Mouse (Mus musculus) CH12.LX (cell line): Measurements from ENCODE around the gene Vmn1r202. TPM values are rescaled to one million over a fixed set of nuclear protein-coding genes. Genes with fewer than 3 reads are reported as not detected.

Source experiments
- DNase-seq: peaks from one replicate; pipeline ENCODE4 v3.0.0-alpha.2; 2013; ENCODE audit errors: extremely low read depth
- H3K27ac ChIP-seq: 2 replicates; pipeline ENCODE4 v1.5.1; 2012; ENCODE audit warnings: low read depth, mild to moderate bottlenecking, control low read depth, moderate library complexity; ENCODE audit not compliant: insufficient read depth
- H3K27me3 ChIP-seq: replicated peaks from 2 replicates; pipeline ENCODE3; 2012; ENCODE audit warnings: inconsistent platforms
- H3K36me3 ChIP-seq, 2 experiments: replicated peaks in 1 of 2; 2 replicates each; pipeline versions ENCODE3 to v1.6.1; 2012; ENCODE audit warnings: inconsistent platforms in 1 of 2, low read length in 1 of 2, mild to moderate bottlenecking in 1 of 2, mixed read lengths in 1 of 2, moderate library complexity in 1 of 2; ENCODE audit not compliant: control insufficient read depth in 1 of 2, insufficient read depth in 1 of 2
- H3K4me1 ChIP-seq, 2 experiments: 2 replicates each; pipeline ENCODE4 v1.6.1; 2012; ENCODE audit warnings: inconsistent platforms in 1 of 2, moderate library complexity in 1 of 2; ENCODE audit not compliant: insufficient read depth in 2 of 2, control insufficient read depth in 1 of 2
- H3K4me2 ChIP-seq: 2 replicates; pipeline ENCODE4 v1.6.1; 2012; ENCODE audit warnings: low read depth, mild to moderate bottlenecking, control low read depth; ENCODE audit not compliant: poor library complexity, insufficient read depth, severe bottlenecking
- H3K4me3 ChIP-seq, 3 experiments: fragments of 150-350 bp in 1 of 3; sonication (generic) in 1 of 3; replicated peaks in 1 of 3; 2 replicates each; pipeline versions ENCODE3 to v1.5.1; 2011 to 2012; ENCODE audit warnings: low read depth in 2 of 3, low read length in 2 of 3, mild to moderate bottlenecking in 2 of 3, moderate library complexity in 2 of 3, control low read depth in 1 of 3, improper control_type of control experiment in 1 of 3, inconsistent platforms in 1 of 3, mixed read lengths in 1 of 3; ENCODE audit not compliant: poor library complexity in 1 of 3
- H3K79me2 ChIP-seq: replicated peaks from 2 replicates; pipeline ENCODE4 v1.6.1; 2012; ENCODE audit warnings: mild to moderate bottlenecking, moderate library complexity; ENCODE audit not compliant: control insufficient read depth, poor library complexity, insufficient read depth, severe bottlenecking; ENCODE audit errors: extremely low read depth
- H3K9ac ChIP-seq: 2 replicates; pipeline ENCODE4 v1.6.1; 2012; ENCODE audit warnings: low read depth, mild to moderate bottlenecking, control low read depth, moderate library complexity; ENCODE audit not compliant: insufficient read depth
- H3K9me3 ChIP-seq: replicated peaks from 2 replicates; pipeline ENCODE3; 2012; ENCODE audit warnings: low read length, inconsistent platforms, mixed read lengths
- BHLHE40 ChIP-seq: IDR thresholded peaks from 2 replicates; pipeline ENCODE4 v1.6.1; 2011; ENCODE audit warnings: mild to moderate bottlenecking, low read depth, low read length, improper control_type of control experiment
- E2F4 ChIP-seq: IDR thresholded peaks from 2 replicates; pipeline ENCODE4 v1.6.1; 2011; ENCODE audit warnings: low read depth, low read length, improper control_type of control experiment; ENCODE audit not compliant: insufficient replicate concordance
- ELF1 ChIP-seq: IDR thresholded peaks from 2 replicates; pipeline ENCODE4 v1.6.1; 2014; ENCODE audit warnings: low read depth, mild to moderate bottlenecking, inconsistent platforms, low read length, improper control_type of control experiment
- EP300 ChIP-seq: IDR thresholded peaks from 2 replicates; pipeline ENCODE4 v1.6.1; 2011; ENCODE audit warnings: low read length, improper control_type of control experiment
- ETS1 ChIP-seq: conservative IDR thresholded peaks from 2 replicates; pipeline ENCODE4 v1.6.1; 2012; ENCODE audit warnings: low read depth, mild to moderate bottlenecking, inconsistent platforms, low read length, improper control_type of control experiment, moderate library complexity
- GABPA ChIP-seq: IDR thresholded peaks from 2 replicates; pipeline ENCODE4 v1.6.1; 2012; ENCODE audit warnings: low read depth, low read length, improper control_type of control experiment, inconsistent platforms; ENCODE audit not compliant: insufficient replicate concordance
- JUN ChIP-seq: IDR thresholded peaks from 2 replicates; pipeline ENCODE4 v1.6.1; 2011; ENCODE audit warnings: low read depth, mild to moderate bottlenecking, low read length, improper control_type of control experiment, moderate library complexity; ENCODE audit not compliant: insufficient read depth
- JUND ChIP-seq: conservative IDR thresholded peaks from 2 replicates; pipeline ENCODE4 v1.6.1; 2011; ENCODE audit warnings: low read depth, low read length, improper control_type of control experiment
- MAZ ChIP-seq: IDR thresholded peaks from 2 replicates; pipeline ENCODE4 v1.6.1; 2012; ENCODE audit warnings: low read depth, mild to moderate bottlenecking, inconsistent platforms, low read length, improper control_type of control experiment, moderate library complexity
- NELFE ChIP-seq: IDR thresholded peaks from 2 replicates; pipeline ENCODE4 v1.6.1; 2011; ENCODE audit warnings: low read depth, low read length, improper control_type of control experiment
- PAX5 ChIP-seq: IDR thresholded peaks from 2 replicates; pipeline ENCODE4 v1.6.1; 2012; ENCODE audit warnings: low read length, inconsistent platforms, mixed read lengths
- POLR2A ChIP-seq: IDR thresholded peaks from 2 replicates; pipeline ENCODE4 v1.6.1; 2011; ENCODE audit warnings: low read depth, mild to moderate bottlenecking, improper control_type of control experiment, low read length
- USF1 ChIP-seq: IDR thresholded peaks from 2 replicates; pipeline ENCODE4 v1.6.1; 2014; ENCODE audit warnings: low read depth, mild to moderate bottlenecking, inconsistent platforms, low read length, improper control_type of control experiment
- USF2 ChIP-seq: conservative IDR thresholded peaks from 2 replicates; pipeline ENCODE4 v1.6.1; 2011; ENCODE audit warnings: low read depth, low read length, improper control_type of control experiment
- ZMIZ1 ChIP-seq: IDR thresholded peaks from 2 replicates; pipeline ENCODE4 v1.6.1; 2012; ENCODE audit warnings: low read depth, mild to moderate bottlenecking, inconsistent platforms, low read length, improper control_type of control experiment
- dilution Hi-C: fragments of 300-500 bp; cut with MboI; formaldehyde crosslinking; loops from 2 replicates; pipeline ENCODE4 v1.14.3; 2020; ENCODE audit warnings: low sequenced_read_pairs; ENCODE audit not compliant: extremely low pct_unique_long_range_greater_than_20kb, extremely low pct_ligation_motif_present
- in situ Hi-C: fragments of 300-500 bp; cut with MboI; formaldehyde crosslinking; loops from 3 replicates; pipeline ENCODE4 v1.14.3; 2019; ENCODE audit warnings: low sequenced_read_pairs, low pct_ligation_motif_present, low pct_unique_long_range_greater_than_20kb, mixed read lengths
- polyA plus RNA-seq: library from polyadenylated mRNA; unstranded; fragments of >175 nt; gene quantifications from 2 replicates; pipeline ENCODE4 v1.2.1, GENCODE M21; 2012; ENCODE audit warnings: low read depth; ENCODE audit not compliant: insufficient read length
- total RNA-seq, 2 experiments: library from RNA; depleted of rRNA; stranded (reverse); fragments of 300-350 nt in 1 of 2; fragments of >200 nt in 1 of 2; gene quantifications; 2 replicates each; pipeline ENCODE4 v1.2.3; 2012 to 2014

The Vmn1r202 gene
- total and polyA plus RNA-seq, 3 experiments, result not detected

DNA sequence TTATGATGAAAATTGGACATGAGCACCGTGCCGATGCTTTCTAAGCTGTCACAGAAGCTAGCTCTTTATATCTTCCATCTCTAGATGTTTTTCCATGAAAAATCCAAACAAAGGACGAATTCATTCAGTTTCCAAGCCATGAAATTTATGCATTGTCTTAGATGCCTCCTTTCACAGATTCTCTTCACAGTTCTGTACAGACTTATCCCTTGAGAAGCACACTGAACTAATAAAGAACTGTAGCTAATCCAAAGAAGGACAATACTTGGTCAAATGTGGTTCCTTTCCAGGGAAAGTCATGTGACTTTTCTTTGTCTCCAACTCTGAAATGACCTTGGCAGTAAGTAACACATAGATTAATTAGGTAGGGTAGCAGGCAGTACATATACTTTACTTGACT is 2.8 kb downstream of the Vmn1r202 start:
- no peak for DNase-seq
- Histone ChIP-seq H3K27me3 (no peaks in the 10 kb centered on the region), H3K4me1 (peaks cover 0 to 26% of the 10 kb centered on the region in 2 experiments; a peak in 3 of 4 replicates), H3K27ac (no peak overlapping the region), H3K9ac (no peak overlapping the region), H3K4me2 (no peak overlapping the region), H3K9me3 (no peaks in the 10 kb centered on the region), H3K36me3 (no peaks in the 10 kb centered on the region), H3K79me2 (no peaks in the 10 kb centered on the region), H3K4me3 (no peak overlapping the region)
- in situ Hi-C loops, result no loop called here
- dilution Hi-C loops, result no loop called here
- TF ChIP-seq EP300 (no peak), MAZ (no peak), USF1 (no peak), BHLHE40 (no peak), NELFE (no peak), POLR2A (no peak), GABPA (no peak), PAX5 (no peak), ETS1 (no peak), ZMIZ1 (no peak), ELF1 (no peak), USF2 (no peak), JUN (no peak), E2F4 (no peak)
- TF ChIP-seq, all 38 proteins: peak for 0

DNA sequence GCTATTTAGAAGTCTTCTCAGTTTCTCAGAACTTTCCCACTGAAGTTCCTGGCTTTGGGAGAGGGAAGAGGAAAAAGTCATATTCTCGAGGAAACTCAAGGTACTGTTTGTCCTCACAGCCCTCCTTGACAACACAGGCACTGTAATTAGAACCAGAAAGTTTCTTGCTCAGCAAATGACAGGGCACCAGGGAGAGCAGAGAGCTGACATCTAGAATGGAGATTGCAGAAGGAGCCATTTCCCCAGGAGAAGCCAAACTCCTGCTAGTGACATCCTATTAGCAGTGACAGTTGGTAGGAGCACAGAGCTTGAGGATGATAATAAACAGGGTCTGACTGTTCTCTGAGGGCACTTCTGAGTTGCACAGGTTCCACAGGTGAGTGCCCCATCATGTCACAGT is 33.6 kb downstream of the Vmn1r202 start, which contains the start of gene Vmn1r201:
TSS of gene Vmn1r201 (plus strand) at position 301 of the 400 bp plus-strand sequence.
- no peaks in the 10 kb centered on the region for H3K27me3 ChIP-seq
- no peak within 1 kb of the TSS for H3K9ac ChIP-seq
- H3K27ac ChIP-seq, result no peak within 1 kb of the TSS
- no peak within 1 kb of the TSS for H3K4me3 ChIP-seq
- in situ Hi-C loops, result no loop called here
- no peaks in the 10 kb centered on the region for H3K79me2 ChIP-seq
- H3K36me3 ChIP-seq, result no peaks in the 10 kb centered on the region
- no peaks in the 10 kb centered on the region for H3K9me3 ChIP-seq
- H3K4me1 ChIP-seq, result peaks cover 0 to 6% of the 10 kb centered on the region in 2 experiments; a peak in 2 of 4 replicates
- no peak for TF ChIP-seq JUND
- no peak for TF ChIP-seq EP300
- TF ChIP-seq, all 38 proteins: peak for 0
- no peak for DNase-seq
- no peak within 1 kb of the TSS for H3K4me2 ChIP-seq
- dilution Hi-C loops, result no loop called here
